Mouse (Mus musculus) right cerebral cortex, adult 18-20 months (tissue): Measurements from ENCODE around the gene Clca3a1.

Experiments
- DNase-seq: peaks from one replicate; pipeline ENCODE4 v3.0.0; 2022; ENCODE audit warnings: mixed read lengths

Gene Clca3a1

DNA sequence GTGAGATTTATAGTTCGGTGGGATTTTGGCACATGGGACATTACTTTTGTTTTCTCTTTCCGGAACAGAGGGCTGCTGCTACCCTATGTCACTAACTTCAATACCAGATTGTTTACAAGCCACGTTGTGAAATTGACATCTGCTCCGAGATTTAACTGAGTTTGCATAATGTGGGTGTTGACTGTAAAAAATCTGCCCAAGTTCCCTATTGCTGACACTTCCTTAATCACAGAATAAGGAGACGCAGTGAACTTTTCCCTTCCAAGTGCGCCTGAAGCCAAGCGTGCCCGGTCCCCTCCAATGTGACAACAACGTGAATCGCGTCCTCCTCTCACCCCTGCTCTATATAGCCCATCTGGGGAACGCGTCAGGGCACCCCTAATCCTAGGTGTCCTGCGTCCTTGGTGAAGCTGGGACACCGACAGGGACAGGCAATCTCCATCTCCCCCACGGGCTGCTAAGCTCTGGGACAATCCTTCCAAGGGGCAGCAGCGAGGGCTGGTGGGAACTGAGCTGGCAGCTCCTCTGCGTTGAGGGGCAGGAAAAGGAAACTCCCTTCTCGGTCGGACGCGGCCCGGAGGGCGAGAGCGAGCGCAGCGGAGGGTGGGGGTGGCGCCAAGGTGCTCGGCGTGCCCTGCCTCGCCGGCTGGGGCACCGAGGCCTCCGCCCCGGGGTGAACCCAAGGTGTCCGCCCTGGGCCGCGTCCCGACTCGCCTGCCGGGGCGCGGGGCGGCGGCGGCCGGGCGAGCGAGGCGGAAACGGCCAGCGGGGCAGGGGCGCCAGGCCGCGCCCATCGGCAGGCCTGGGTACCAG, 41.5 kb downstream of the Clca3a1 start:
- DNase-seq = peak; percentile 56

DNA sequence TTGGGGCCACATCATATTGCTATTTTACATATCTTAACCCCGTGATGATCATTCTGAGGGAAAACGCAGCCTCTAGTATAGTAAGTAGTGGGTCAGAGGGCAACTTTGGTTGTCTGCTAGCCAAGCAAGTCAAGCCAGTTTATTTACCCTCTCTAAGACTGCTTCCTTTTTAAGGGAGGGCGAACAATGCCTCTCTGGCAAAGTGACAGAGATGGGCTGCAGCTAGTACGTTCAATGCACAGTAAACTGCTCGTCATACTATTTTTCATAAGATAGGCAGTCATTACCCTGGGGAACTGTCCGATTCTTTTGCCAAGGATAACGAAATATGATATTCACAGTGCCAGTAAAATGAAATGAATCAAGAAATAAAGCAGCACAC, 42.1 kb downstream of the Clca3a1 start:
- DNase-seq = no peak

DNA sequence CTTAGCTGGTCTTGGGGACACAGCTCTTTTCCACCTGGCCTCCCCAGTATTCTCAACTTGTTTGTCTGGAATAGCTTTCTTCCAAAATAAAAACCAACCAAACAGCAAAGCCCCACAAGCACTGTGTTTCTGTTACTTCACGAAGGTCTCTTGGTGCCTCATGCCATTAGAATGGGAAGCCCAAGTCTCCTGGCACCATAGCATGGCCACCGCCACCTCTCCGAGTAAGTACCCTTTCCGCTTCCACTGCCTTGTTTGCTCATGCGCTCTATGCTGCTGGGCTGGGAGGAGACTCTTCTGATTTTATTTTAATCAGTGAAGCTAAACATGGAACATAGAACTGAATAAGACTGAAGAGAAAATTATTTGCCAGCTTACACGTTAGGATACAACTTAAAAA, 42.9 kb downstream of the Clca3a1 start:
- no peak for DNase-seq

DNA sequence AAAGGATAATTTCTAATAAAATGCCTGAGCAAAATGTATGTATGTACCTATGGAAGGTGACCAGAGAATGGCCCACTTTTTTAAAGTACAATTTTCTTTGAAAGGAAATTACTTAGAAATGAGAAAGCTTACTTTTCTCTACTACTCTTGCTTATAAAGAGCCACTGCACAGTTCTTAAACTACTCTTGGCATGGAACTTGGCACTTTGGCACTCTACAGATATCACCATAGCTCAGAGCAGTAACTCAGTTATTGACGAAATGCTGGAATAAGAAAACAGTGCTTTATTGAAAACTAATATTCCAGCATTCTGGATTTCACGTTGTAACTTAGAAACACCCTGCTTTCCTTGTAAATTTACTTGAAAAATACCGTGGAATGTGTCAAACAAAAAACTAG, 43.7 kb downstream of the Clca3a1 start:
- DNase-seq = no peak

GRCm38 (mm10) chr3:144715901-144716300, 44.9 kb downstream of the Clca3a1 start:
- DNase-seq = no peak

DNA sequence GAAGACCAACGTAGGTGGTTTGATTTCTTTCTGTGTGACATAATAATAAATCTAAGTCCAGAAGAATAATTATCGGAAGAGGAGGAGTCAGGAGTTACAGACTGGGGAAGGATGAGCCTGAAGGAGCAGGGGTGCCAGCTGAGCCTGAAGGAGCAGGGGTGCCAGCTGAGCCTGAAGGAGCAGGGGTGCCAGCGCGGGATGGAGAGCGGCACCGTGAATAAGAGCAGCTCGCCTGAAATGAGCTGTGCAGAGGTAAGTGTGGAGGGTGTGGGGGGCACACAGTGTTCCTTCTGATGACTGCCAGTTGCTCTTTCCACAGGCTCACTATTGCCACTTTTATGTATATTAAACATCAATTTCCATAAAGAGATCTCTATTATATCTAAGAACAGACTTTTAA, 45.7 kb downstream of the Clca3a1 start:
- DNase-seq = no peak

DNA sequence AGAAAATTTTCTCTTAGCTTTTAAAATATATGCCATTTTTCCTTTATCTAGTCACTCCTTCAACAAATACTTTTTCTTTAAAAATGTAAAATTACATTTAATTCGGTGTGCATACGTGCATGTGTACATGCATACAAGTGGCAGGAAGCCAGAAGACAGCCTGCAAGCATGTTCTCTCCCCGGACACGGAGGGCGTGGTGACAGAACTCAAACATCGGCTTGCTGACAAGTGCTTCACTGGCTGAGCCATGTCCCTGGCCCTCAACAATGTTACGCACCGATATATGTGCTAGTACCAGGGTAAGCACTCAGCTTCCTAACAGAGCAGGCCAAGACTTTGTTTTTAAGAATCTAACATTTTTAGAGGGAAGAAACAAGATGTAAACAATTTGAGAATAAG, 46.2 kb downstream of the Clca3a1 start:
- no peak for DNase-seq

- no peak for DNase-seq
These were observed 46.7 kb downstream of the Clca3a1 start for GRCm38 (mm10) chr3:144714126-144714525.

- no peak for DNase-seq
These were observed 49.1 kb downstream of the Clca3a1 start for GRCm38 (mm10) chr3:144711607-144712206.

DNA sequence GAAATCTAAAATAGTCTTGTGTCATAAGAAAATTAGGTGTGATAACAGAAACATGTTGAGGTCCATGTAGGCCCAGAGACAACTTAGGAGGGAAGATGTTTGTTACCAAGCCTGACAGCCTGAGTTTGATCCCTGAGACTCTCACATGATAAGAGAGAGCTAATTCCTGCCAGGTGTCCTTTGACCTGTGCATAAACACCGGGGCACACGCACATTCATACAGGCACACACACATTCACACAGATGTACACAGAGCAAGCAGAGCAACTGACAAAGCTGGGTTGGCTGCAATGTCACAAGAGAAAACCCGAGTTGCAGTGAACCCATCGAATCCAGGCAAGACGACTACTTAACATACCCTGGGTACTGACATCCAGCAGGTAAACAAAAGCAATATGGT, 52.2 kb downstream of the Clca3a1 start:
- DNase-seq = no peak

GRCm38 (mm10) chr3:144703959-144704358, 56.8 kb downstream of the Clca3a1 start:
- no peak for DNase-seq

DNA sequence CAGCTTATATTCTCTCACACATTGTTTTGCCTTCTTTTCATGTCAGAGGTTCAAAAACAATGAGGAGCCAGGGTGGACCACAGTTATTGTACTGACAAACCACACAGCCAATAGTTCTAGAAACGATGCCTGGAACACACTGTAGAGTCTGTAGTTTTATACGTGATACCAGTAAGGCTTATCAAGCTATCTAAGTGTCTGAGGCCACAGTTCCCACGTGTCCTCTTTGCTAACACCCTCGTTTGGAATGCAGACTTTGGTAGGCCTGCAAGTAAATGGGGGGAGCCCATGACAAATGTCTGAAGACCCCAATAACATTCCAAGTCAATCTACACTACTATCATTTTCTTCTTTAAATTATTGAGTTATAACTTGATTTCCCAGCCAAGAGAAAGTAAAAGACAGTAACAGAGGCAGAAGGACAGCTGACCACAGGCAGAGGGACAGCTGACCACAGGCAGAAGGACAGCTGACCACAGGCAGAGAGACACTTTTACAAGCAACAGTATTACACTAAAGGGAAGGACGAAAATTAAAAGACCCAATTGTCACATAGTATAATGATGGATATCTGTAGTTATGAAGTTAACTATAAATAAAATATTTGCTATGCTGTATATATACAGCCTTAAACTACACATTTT, 61.9 kb downstream of the Clca3a1 start:
- no peak for DNase-seq

GRCm38 (mm10) chr3:144697942-144698341, 62.8 kb downstream of the Clca3a1 start:
- no peak for DNase-seq

GRCm38 (mm10) chr3:144697154-144697553, 63.6 kb downstream of the Clca3a1 start:
- DNase-seq = no peak

- DNase-seq = no peak
These were observed 65.8 kb downstream of the Clca3a1 start for GRCm38 (mm10) chr3:144694941-144695340.

DNA sequence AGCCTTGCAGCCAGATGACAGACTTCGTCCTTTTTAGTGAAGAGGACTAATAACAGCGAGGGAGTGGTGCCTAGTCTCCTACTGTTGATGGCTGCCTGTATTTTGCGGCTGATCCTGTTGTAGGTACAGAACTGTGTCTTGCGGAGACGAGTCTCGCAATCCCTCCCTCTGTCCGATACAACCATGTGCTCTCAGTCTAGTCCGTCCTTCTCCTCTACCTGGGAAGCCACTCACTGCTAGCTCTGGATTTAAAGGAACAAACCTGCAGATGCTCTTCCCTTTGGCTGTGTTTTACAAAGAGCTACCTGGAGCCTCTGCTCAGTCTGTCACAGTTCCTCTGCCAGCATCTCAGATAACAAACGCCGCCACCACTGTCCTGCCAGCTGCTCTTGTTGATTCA, 66.7 kb downstream of the Clca3a1 start:
- no peak for DNase-seq

- DNase-seq = no peak
These were observed 68.7 kb downstream of the Clca3a1 start for GRCm38 (mm10) chr3:144692052-144692451.

DNA sequence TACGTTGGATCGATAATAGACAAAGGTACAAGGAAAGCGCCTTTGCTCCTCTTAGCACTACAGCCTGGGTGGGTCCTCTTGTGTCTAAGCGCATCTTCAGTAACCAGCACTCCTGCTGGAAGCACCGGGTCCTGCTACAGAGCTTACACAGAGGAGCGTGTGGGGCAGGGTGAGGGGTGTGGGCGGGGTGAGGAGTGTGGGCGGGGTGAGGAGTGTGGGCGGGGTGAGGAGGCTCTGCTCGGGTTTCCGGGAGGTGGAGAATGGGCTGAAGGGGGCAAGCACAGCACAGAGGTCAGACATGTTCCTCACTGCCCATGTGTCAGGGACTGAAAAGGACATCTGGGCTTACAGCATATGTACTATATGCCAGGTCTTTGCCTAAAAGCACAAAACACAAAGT, 71.5 kb downstream of the Clca3a1 start:
- DNase-seq = no peak

DNA sequence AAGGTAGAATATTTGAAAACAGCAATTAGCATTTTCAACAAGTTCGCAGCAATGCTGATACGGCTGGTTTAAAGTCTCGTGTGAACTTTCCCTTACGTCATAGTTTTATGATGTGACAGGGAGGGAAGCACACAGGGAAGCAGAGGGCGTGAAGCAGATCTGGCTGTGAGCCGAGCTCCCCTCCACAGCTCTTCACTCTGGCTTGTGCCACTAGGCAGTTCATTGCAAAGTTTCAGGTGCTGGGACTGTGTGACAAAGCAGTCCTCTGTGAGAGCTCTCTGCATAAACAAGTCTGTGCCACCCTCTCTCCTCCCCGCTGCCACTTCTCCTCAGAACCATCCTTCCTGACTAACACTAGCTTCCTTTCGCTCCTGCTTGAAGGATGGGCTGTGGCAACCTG, 72.5 kb downstream of the Clca3a1 start:
- no peak for DNase-seq

- no peak for DNase-seq
These were observed 73.2 kb downstream of the Clca3a1 start for GRCm38 (mm10) chr3:144687618-144688017.

DNA sequence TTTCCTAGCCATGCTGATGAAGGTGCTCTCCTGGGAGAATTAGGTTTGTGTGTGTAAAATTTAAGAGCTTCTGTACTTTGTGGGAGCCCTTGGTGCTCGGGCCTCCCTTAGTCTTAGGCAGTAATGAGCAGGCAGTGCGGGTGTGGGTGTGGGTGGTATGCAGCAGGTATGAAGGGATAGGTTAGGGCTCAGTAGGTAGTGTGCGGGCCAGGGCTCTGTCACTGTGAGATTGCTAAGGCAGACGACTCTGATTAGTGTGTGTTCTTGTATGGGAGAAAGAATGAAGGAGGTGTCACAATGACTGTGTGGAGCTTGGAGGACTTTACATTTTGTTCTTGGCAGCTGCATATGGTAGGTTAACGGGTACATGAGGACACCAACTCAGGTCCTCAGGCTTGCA, 74.6 kb downstream of the Clca3a1 start:
- no peak for DNase-seq

- DNase-seq = no peak
These were observed 77.5 kb downstream of the Clca3a1 start for GRCm38 (mm10) chr3:144683136-144683814.

DNA sequence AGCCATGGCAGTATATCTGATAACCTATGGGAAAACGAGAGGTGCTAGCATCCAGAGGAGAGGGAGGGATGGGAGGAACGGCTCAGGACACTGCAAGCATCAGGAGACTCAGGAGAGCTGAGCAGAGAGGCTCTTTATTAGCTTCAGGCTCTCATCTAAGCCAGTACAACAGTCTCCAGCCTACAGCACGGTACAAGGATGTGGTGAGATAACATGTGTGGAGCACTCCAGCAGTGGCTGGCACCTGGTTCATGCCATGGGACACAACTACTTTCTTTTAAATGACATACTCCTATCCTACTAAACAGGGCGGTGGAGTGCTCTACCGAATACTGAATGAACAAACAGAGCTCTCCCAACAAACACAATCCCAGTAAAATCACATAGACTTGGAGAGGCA, 79.2 kb downstream of the Clca3a1 start:
- DNase-seq = no peak

DNA sequence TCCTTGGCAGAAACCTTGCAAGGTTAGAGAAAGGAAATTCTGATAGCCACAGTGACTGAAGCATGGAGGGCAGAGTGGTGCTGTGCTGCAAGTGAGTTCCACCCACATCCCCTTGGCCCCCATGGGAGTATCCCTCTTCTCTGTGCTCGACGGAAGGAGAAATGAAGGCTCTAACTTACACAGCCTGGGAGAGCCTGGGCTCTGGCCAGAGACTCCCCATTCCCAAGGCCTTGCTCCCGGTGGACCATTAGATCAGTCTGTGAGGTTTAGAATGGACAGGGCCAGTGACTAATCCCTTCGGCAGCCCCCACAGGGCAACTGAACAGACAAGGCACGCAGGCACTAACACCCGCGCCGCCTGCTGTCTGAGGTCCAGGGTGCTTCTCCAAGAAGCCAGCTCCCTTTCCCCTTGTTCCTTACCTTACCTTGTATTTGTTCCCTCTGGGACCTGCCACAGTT, 81.0 kb downstream of the Clca3a1 start:
- no peak for DNase-seq
